Mouse (Mus musculus) thymus, adult 2 months (tissue): ENCODE measurements around the gene Stx6. TPM values are rescaled to one million over a fixed set of nuclear protein-coding genes. Genes with fewer than 3 reads are reported as not detected.

ENCODE experiments used
- DNase-seq: peaks from one replicate; pipeline ENCODE4 v3.0.0; 2021
- H3K27ac ChIP-seq: fragments of 200-500 bp; 2 replicates; pipeline ENCODE4 v1.5.1; 2012; ENCODE audit warnings: low read length, control low read depth; ENCODE audit not compliant: control insufficient read depth, insufficient read depth
- H3K27me3 ChIP-seq: fragments of 200-500 bp; 2 replicates; pipeline ENCODE4 v1.6.1; 2012; ENCODE audit warnings: mild to moderate bottlenecking, low read length, moderate library complexity, mixed read lengths; ENCODE audit not compliant: control insufficient read depth, insufficient read depth
- H3K36me3 ChIP-seq: fragments of 200-500 bp; 2 replicates; pipeline ENCODE4 v1.6.1; 2012; ENCODE audit warnings: mild to moderate bottlenecking, low read length, moderate library complexity; ENCODE audit not compliant: control insufficient read depth, insufficient read depth
- H3K4me1 ChIP-seq: fragments of 200-500 bp; replicated peaks from 2 replicates; pipeline ENCODE4 v1.6.1; 2012; ENCODE audit warnings: low read length; ENCODE audit not compliant: control insufficient read depth, insufficient read depth
- H3K4me3 ChIP-seq: fragments of 200-500 bp; 2 replicates; pipeline ENCODE4 v1.5.1; 2012; ENCODE audit warnings: mild to moderate bottlenecking, low read length, control low read depth, moderate library complexity; ENCODE audit not compliant: control insufficient read depth, insufficient read depth
- CTCF ChIP-seq: fragments of 200-500 bp; IDR thresholded peaks from 2 replicates; pipeline ENCODE4 v1.5.1; 2012; ENCODE audit warnings: mild to moderate bottlenecking, control low read depth, low read length, moderate library complexity, borderline replicate concordance; ENCODE audit not compliant: control insufficient read depth, poor library complexity, insufficient read depth; ENCODE audit errors: extremely low read depth
- POLR2A ChIP-seq: fragments of 200-500 bp; IDR thresholded peaks from 2 replicates; pipeline ENCODE4 v1.6.1; 2012; ENCODE audit warnings: mild to moderate bottlenecking, low read length, control low read depth, moderate library complexity; ENCODE audit not compliant: control insufficient read depth, poor library complexity, insufficient read depth; ENCODE audit errors: extremely low read depth
- WGBS: fragments of 180-500 bp; shearing (Covaris S2); methylation state at CpG from one replicate; pipeline ENCODE4 v1.1.7; 2018; 5-methylcytosine and 5-hydroxymethylcytosine counted together
- polyA plus RNA-seq: library from polyadenylated mRNA; depleted of rRNA; stranded (reverse); fragments of >200 nt; gene quantifications from 2 replicates; pipeline ENCODE4 v1.2.3, GENCODE M21; 2012

Stx6 gene
- polyA plus RNA-seq, 1 experiment = 232 TPM

- TF ChIP-seq CTCF (no peak), POLR2A (no peak)
- Histone ChIP-seq H3K4me1 (peaks cover 11% of the 10 kb centered on the region), H3K36me3 (no peaks in the 10 kb centered on the region), H3K4me3 (no peak overlapping the region), H3K27me3 (peaks cover 8% of the 10 kb centered on the region), H3K27ac (no peak overlapping the region)
- WGBS = 89% methylated on average over 7 of the region's 7 CpGs
- DNase-seq = no peak
Measured at GRCm38 (mm10) chr1:155245516-155245915, 87.0 kb downstream of the Stx6 start.

GRCm38 (mm10) chr1:155247441-155247840 lies 88.9 kb downstream of the Stx6 start:
- Histone ChIP-seq H3K4me1 (peaks cover 11% of the 10 kb centered on the region), H3K36me3 (no peaks in the 10 kb centered on the region), H3K27ac (no peak overlapping the region), H3K4me3 (no peak overlapping the region), H3K27me3 (peaks cover 8% of the 10 kb centered on the region)
- DNase-seq = no peak
- TF ChIP-seq CTCF (no peak), POLR2A (no peak)
- 57% methylated on average over 5 of the region's 5 CpGs for WGBS

- Histone ChIP-seq H3K27ac (no peak overlapping the region), H3K36me3 (no peaks in the 10 kb centered on the region), H3K27me3 (peaks cover 8% of the 10 kb centered on the region), H3K4me3 (no peak overlapping the region), H3K4me1 (peaks cover 11% of the 10 kb centered on the region)
- 69% methylated on average over 5 of the region's 5 CpGs for WGBS
- no peak for TF ChIP-seq CTCF
- DNase-seq = no peak
Measured at GRCm38 (mm10) chr1:155248041-155248440, 89.5 kb downstream of the Stx6 start.

DNA sequence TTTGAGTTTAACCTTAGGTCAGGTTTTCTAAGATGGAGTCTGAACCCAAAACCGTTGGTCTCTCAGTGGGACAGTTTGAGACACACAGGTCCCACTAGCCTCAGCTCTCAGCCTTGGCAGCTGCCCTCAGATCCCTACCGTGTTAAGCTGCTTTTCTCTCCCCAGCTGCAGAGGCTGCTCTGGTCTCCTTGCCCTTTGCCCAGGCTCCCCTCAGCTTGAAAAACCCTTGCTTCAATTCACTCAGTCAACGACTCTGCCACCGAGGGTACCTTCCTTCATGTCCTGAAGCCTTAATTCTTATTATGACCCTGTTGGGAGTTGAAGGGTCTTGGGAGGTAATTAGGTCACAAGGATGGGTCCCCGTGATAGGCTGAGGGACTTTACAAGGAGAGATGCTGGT lies 91.4 kb downstream of the Stx6 start:
- Histone ChIP-seq H3K27ac (no peak overlapping the region), H3K36me3 (no peaks in the 10 kb centered on the region), H3K4me1 (peaks cover under 1% of the 10 kb centered on the region; the same call in 1 of the 2 replicates), H3K27me3 (no peaks in the 10 kb centered on the region; the same call in 1 of the 2 replicates), H3K4me3 (no peak overlapping the region)
- no peak for DNase-seq
- no peak for TF ChIP-seq CTCF
- TF ChIP-seq POLR2A = no peak
- 74% methylated on average over 5 of the region's 5 CpGs for WGBS

- no peak overlapping the region for H3K4me3 ChIP-seq
- no peaks in the 10 kb centered on the region; the same call in 1 of the 2 replicates for H3K27me3 ChIP-seq
- H3K27ac ChIP-seq = no peak overlapping the region
- TF ChIP-seq CTCF = no peak
- no peak for TF ChIP-seq POLR2A
- H3K4me1 ChIP-seq = no peaks in the 10 kb centered on the region; the same call in 1 of the 2 replicates
- DNase-seq = no peak
- WGBS = 89% methylated on average over 4 of the region's 4 CpGs
- H3K36me3 ChIP-seq = no peaks in the 10 kb centered on the region
Measured at GRCm38 (mm10) chr1:155250531-155251135, 92.1 kb downstream of the Stx6 start.

DNA sequence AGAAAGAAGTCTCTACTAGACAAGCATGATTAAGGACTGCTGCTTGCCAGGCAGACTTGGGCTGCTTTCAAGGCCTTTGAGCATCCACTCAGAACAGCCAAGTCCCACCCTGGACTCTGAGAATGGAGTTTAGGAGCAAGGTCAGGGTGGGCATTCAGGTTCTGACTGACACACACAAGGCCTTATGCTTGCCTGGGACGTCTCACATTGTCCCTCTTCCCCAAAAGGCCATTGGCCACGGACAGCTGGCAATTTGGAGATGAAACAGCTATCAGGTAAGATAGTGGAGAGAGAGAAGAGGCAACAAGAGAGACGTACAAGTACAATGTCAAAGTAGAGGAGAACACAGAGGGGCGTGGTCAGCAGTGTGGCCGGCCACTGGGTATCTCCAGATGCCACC lies 93.1 kb downstream of the Stx6 start:
- Histone ChIP-seq H3K36me3 (no peaks in the 10 kb centered on the region), H3K27me3 (no peaks in the 10 kb centered on the region; the same call in 1 of the 2 replicates), H3K27ac (no peak overlapping the region), H3K4me1 (no peaks in the 10 kb centered on the region; the same call in 1 of the 2 replicates), H3K4me3 (no peak overlapping the region)
- TF ChIP-seq CTCF (no peak), POLR2A (no peak)
- no peak for DNase-seq
- 85% methylated on average over 5 of the region's 5 CpGs for WGBS
